Mouse (Mus musculus): ENCODE measurements at regions not wholly inside any gene's neighbourhood (a gene's known extent, or its start where the extent isn't known, plus 50 kb on each side); places are given as distances from the start of the nearest gene placed in this dataset.

DNA sequence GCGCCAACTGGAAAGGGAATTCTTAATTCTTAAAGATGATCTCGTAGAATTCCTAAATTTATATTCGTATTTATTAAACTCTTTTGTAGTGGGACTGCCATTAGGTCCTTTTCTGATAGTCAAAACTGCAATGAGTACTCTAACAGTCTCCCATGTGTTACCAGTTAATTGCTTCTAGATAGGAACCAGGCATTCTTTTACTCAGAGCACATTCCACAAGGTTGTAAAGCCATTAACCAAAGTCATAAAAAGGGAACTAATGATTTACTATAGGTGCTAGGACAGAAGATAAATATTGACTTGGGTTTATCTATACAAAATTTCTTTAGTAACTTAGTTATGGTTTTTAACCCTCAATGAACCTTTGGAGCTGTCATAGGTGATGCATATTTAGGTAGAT, 1525.0 kb downstream of the Tbl1xr1 start:
- no peak for DNase-seq

DNA sequence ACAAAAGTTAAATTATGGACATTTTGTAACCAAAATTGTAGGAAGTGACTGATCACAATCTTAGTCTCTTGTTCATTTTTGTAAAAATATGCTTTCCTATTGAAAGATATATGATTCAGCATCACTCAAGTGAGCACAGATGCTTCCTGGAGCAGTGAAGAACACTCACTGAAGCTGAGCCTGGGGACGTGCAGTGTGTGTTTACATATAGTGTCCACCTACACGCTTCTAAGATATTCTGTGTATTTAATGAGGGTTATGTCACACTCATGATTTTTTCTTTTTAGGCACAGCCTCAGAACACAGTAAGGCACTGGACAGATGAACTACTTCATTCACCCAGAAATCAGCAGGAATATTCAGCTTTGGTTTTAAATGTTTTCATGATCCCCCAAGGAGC, 1533.6 kb downstream of the Tbl1xr1 start:
- DNase-seq: no peak

DNA sequence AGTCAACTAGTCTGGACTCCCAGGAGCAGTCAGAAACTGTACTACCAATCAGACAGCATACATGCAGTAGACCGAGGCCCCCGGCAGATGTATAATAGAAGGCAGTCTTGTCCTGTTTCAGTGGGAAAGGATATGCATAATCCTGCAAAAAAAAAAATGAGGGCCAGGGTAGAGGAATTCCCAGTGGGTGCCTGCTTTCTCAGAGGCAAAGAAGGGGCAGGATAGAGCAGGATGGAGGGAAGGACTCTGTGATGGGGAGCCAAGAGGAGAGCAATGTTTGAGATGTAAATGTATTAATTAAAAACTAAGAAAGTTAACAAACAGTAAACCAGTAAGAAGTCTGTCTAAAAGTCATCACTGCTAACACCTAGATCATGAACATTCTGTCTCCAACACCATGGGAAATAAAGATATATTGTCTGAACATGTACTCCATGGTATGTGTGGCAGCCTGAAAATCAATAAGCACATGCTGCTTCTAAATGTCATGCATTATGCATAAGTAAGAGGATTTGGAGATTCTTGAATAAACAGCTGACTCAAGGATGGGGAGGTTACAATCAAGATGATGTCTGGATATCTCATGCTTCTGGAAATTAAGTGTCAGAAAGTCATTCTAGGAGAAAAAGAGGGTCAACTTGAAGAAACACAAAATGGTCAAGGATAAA, 1485.3 kb downstream of the Naaladl2 start:
- DNase-seq: no peak

- no peak for DNase-seq
Observed at GRCm38 (mm10) chr3:23706748-23707147, 1437.3 kb downstream of the Naaladl2 start.

All from heart, adult 11 months (tissue).